Mouse (Mus musculus): ENCODE data around the gene Rrp1b.
"Not testable (repeated sequence)": the region's sequence is repeated elsewhere in the genome, so short reads cannot be mapped to it uniquely, and the experiment has no call there.

The Rrp1b gene

DNA sequence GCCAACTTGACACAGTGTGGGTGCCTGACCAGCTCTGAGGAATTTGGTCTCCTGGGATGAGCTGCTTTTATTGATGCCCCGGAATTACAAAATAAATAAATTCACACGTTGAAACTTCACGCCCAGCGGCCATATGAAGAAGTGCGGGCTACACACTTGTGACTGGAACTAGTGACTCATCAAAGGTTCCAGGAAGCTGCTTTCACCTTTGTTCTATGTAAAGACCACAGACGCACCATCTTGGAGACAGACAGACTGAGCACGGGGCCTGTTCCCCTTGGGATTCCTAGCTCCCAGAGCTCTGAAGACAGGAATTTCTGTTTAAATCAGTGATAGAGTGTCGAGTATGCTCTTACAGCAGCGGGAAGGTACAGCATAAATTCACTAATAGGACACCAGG, 31.6 kb downstream of the Rrp1b start:
- in situ Hi-C loops (cut with MboI; ENCODE audit: low pct_unique_long_range_greater_than_20kb in 1 of 2, low sequenced_read_pairs in 2 of 2, unreplicated experiment in 1 of 2) = no loop called here

DNA sequence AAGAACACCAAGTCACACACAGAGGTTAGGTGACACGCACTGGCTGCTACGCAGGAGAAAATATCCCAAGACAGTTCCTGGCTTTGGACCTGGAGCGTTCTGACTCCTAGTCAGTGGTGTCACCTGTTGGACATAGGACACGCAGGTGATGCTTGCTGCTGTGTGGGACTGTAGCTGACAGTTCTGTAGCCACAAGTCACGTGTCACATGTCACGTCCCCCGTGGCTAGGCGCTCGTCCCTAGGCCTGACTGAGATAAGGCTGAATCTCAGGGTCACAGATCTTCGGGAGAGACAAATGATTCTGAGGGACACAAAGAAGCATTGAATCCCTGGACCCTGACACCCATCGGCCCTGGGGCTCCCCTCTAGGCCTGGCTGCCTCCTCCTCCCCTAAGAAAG, 32.5 kb downstream of the Rrp1b start:
- in situ Hi-C loops (cut with MboI; ENCODE audit: low pct_unique_long_range_greater_than_20kb in 1 of 2, low sequenced_read_pairs in 2 of 2, unreplicated experiment in 1 of 2) = no loop called here

DNA sequence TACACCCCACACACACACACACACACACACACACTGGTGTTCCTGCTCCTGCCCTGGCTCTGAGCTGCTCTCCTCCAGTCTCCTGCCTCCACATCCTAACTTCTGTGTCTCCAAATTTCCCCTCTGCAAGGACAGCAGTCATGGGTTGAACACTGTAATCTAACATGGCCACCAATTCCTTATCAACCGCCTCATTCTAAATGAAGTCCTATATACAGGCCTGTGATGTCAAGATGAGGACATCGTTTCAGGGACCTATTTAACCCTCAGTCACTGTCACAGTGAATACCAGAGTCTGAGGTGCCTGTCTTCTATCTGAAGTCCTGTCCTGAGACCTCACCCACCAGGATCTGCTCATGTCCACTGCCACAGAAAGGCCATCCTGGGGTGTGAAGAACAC, 32.9 kb downstream of the Rrp1b start:
- in situ Hi-C loops (cut with MboI; ENCODE audit: low pct_unique_long_range_greater_than_20kb in 1 of 2, low sequenced_read_pairs in 2 of 2, unreplicated experiment in 1 of 2) = no loop called here

DNA sequence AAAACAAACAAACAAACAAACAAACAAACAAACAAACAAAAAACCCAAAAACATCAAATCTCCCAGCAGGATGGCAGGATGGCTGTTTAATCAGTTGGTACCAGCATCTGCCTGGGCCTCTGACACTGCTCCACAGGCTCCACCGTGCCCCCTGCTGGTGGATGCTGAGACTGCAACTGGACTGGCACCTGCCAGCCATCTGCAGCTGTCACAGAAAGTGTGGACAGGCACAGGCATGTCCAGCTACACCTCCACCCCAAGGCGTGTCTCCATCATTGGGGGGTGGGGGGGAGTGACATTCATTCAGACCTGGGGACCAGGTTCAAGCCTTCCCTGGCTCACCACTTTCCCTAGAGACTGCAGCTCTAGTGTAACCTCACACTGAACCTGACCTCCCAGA, 37.5 kb downstream of the Rrp1b start:
- in situ Hi-C loops (cut with MboI; ENCODE audit: low pct_unique_long_range_greater_than_20kb in 1 of 2, low sequenced_read_pairs in 2 of 2, unreplicated experiment in 1 of 2) = no loop called here

DNA sequence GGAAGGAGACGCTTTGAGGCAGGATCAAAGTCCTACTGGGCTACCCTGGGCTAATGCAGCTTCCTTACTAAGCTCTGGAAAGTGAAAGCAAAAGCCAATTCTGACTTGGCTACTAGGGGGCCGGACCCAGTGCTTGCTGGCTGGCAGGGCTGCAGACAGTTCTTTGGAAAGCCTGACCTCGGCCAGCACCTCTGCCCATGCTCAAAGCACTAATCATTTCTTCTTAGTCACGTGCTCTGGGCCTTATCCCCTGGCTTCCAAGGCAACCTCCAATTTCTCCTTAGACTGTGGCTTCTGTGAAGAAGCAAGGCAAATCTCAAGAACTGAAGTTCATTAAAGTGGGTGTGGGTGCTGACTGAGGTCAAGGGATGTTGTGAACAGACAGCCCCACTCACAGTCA, 38.8 kb downstream of the Rrp1b start:
- in situ Hi-C loops (cut with MboI; ENCODE audit: low pct_unique_long_range_greater_than_20kb in 1 of 2, low sequenced_read_pairs in 2 of 2, unreplicated experiment in 1 of 2) = no loop called here

DNA sequence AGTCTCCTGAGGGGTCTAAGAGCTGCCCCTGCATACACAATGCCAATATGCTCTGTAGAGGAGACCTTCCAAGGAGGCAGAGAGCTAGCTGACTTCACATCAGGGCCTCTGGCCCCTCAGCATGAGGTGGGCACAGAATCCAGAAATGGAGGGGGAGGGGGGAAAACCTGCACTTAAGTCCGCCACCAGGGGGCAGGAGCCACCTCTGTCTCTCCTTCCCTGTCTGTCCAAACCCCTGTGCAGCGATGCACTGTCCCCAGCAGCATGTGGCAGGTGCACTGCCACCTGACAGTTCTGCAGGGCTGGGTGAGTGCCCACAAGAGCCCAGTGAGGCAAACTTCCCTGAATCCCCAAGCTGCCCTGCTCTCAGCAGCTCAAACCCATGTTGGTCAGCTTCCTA, 39.3 kb downstream of the Rrp1b start:
- in situ Hi-C loops (cut with MboI; ENCODE audit: low pct_unique_long_range_greater_than_20kb in 1 of 2, low sequenced_read_pairs in 2 of 2, unreplicated experiment in 1 of 2) = no loop called here

DNA sequence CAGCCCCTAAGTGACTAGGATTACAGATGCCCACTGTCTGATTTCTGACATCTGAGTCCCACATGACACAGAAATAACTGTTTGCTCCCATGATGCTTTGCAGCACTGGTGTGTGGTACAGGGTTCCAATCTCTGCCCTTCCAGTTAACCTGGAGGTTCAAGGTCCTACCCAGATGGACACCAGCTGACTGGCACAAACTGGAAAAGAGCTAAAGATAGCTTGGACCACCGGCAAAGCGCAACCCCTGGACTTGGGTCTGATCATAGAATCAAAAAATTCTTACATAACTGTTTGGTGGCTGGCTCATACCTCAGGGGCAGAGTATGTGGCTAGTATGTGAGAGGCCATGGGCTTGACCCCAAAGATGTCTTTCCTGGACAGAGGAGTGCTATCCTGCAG, 47.5 kb downstream of the Rrp1b start:
- in situ Hi-C loops (cut with MboI; ENCODE audit: low pct_unique_long_range_greater_than_20kb in 1 of 2, low sequenced_read_pairs in 2 of 2, unreplicated experiment in 1 of 2) = no loop called here

DNA sequence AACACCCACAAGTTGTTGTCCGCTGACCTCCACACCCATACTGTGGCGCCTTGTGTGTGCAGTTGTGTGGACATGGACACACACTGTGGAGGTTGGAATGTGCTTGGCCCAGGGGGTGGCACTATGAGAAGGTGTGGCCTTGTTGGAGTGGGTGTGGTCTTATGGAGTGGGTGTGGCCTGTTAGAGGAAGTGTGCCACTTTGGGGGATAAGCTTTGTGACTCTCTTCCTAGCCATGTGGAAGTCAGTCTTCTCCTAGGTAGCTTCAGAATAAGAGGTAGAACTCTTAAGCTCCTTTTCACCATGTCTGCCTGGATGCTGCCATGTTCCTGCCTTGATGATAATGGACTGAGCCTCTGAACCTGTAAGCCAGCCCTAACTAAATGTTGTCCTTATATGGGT, 51.2 kb downstream of the Rrp1b start:
- in situ Hi-C loops (cut with MboI; ENCODE audit: low pct_unique_long_range_greater_than_20kb in 1 of 2, low sequenced_read_pairs in 2 of 2, unreplicated experiment in 1 of 2) = no loop called here

DNA sequence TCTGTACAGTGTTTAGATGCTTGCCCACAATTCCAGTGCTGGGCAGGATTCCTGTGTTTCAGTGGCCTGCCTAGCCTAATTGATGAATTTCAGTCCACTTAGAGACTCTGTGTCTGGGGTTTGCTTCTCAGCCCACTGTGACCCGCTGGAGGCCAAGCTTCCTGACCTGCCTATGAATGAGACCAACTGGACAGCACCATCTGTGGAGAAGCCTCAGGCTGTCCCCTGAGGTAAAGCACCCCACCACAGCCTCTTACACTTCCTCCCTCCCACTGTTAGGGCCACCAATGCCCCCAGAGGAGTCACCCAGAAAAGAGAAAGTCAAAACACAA, 55.1 kb downstream of the Rrp1b start:
- in situ Hi-C loops (cut with MboI; ENCODE audit: low pct_unique_long_range_greater_than_20kb in 1 of 2, low sequenced_read_pairs in 2 of 2, unreplicated experiment in 1 of 2) = no loop called here

DNA sequence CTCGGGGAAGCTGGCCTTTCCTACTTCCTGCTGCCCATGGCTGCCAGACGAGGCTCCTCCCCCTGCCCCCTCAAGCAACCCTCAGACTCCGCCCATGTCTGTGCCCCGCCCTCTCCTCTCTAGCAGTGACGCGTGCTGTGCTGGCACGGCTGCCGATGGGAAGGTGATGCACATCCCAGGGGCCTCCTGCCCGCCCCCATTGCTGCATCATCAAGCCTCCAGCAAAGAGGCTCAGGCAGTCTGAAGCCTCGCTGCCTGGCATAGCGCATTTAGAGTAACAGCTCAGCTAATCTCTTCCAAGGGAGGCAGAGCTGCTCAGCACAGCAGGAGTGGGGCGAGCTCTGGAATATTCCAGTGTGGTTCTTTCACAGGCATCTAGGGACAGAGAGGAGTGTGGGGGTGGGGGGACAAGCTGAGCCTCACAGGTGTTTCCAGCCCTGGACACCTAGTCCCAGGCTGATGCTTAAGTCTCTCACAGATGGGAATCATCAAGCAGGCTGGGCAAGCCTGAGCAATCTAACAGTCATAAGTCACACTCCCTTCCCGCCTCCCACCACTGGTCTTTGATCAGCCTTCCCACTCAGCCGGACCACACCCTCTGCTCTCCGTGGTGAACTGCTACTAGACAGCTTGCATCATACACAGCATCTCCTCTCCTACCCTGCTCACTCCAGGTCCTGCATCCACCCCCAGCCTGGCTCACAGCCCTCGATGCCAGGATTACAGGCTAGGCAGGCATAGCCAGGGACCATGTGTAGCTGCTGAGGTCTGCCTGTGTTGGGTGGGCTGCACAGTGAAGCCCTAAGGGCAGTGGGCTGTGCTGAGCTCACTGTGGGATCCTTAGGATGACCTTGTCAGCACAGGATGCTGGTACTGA, 55.7 kb downstream of the Rrp1b start:
- in situ Hi-C loops (cut with MboI; ENCODE audit: low pct_unique_long_range_greater_than_20kb in 1 of 2, low sequenced_read_pairs in 2 of 2, unreplicated experiment in 1 of 2) = not testable (repeated sequence)

DNA sequence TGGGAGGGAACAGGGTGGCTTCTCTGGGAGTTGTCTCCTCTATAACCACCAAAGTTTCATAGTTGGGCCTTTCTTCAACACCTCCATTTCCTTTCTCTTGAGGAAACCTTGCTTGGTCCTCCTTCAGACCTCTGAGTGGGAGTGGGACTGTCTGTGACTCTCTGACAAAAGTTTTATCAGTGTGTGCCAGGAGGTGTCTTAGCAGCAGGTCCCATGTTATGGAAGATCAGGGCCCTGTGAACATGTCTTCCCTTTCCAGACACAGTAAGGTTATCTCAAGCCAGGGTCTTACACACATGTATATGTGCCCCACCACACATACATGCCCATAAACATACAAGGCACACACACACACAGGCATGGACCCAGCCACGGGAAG, 56.3 kb downstream of the Rrp1b start:
- in situ Hi-C loops (cut with MboI; ENCODE audit: low pct_unique_long_range_greater_than_20kb in 1 of 2, low sequenced_read_pairs in 2 of 2, unreplicated experiment in 1 of 2) = no loop called here

DNA sequence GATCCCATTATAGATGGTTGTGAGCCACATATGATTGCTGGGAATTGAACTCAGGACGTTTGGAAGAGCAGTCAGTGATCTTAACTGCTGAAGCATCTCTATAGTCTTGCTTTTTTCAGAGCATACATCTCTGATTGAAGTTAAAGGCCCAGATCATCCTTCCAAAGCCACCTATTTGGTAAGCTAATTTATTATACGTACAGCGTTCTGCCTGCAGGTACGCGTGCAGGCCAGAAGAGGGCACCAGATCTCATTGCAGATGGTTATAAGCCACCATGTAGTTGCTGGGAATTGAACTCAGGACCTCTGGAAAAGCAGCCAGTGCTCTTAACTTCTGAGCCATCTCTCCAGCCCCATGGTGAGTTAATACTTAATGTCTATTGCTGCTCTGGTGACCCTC, 57.0 kb downstream of the Rrp1b start:
- in situ Hi-C loops (cut with MboI; ENCODE audit: low pct_unique_long_range_greater_than_20kb in 1 of 2, low sequenced_read_pairs in 2 of 2, unreplicated experiment in 1 of 2) = no loop called here

DNA sequence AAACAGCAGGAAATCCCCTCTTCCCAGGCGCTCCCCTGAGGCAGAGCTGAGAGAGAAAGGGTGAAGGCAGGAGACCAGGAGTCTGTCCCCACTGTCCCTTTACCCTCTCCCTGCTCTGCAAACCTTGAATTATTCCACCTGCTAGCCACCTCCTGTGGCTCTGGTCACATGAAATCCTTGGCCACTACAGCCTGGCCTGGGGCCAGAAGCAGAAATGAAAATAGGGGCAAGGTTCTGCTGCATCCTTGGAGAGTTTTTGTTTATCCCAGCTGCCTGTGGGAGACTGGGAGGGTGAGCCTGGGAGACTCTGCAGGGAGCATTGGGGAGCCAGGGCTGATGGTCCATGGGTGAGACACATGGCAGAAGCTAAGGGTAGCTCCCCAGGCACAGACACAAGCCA, 61.8 kb downstream of the Rrp1b start:
- in situ Hi-C loops (cut with MboI; ENCODE audit: low pct_unique_long_range_greater_than_20kb in 1 of 2, low sequenced_read_pairs in 2 of 2, unreplicated experiment in 1 of 2) = no loop called here

DNA sequence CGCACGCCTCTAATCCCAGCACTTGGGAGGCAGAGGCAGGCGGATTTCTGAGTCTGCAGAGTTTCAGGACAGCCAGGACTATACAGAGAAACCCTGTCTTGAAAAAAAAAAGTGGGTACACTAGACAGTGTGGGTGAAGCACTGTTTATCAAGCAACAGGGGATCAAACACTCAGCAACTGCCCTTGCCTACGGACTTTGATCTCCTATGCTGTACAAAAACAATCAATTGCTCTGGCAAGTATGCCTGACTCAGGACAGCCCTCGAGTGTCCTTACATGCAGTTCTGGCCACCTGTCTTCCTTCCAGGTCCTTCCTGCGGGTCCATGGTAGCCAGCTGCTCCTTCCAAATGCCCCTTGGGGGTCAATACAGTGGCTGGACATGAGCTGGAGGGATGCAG, 63.0 kb downstream of the Rrp1b start:
- in situ Hi-C loops (cut with MboI; ENCODE audit: low pct_unique_long_range_greater_than_20kb in 1 of 2, low sequenced_read_pairs in 2 of 2, unreplicated experiment in 1 of 2) = not testable (repeated sequence)

DNA sequence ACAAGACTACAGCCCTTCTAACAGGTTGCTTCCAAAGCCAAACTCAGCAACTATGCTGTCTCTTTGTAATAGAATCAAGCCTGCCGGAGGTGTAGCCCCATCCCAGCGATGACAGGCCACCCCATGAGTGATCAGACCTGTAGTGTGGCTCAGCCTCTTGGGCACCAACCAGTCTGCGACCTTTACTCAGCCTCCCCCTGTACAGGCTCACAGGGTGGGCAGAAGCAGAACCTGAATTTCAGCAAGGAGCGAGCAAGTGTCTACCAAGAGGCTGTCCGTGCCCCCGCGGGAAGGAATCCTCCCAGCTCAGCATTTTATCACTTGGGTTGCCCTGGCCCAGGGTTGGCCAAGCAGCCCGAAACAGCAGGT, 63.7 kb downstream of the Rrp1b start:
- in situ Hi-C loops (cut with MboI; ENCODE audit: low pct_unique_long_range_greater_than_20kb in 1 of 2, low sequenced_read_pairs in 2 of 2, unreplicated experiment in 1 of 2) = no loop called here

DNA sequence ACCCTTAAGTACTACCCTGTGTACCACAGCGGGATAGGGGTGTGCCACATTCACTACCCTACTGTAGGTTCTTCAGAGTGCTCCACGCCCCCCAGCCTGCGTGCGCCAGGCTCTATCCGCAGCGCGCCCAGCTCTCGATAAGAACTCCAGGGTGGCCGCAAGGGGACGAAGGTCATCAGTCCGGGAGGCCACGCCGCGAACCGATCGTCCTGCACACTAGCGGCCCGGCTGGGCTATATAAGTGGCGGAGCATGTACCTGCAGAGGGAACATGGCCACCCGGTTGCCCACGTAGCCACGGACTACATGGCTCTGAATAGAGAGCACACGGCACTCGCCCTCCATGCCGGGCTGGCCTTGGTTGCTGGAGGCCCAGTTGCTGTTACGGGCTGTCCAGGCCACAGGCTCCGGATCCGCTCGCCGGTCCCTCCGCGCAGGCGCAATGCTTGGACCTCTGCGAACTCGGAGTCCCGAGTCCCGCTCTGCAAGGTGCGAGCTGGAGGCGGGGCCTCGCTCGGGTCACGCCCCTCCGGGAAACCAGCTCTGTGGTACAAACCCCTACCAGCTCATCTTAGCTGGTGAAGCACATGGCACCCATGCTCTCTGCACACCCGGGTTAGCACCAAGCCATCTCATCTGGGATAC, 64.2 kb downstream of the Rrp1b start:
- in situ Hi-C loops (cut with MboI; ENCODE audit: low pct_unique_long_range_greater_than_20kb in 1 of 2, low sequenced_read_pairs in 2 of 2, unreplicated experiment in 1 of 2) = no loop called here

DNA sequence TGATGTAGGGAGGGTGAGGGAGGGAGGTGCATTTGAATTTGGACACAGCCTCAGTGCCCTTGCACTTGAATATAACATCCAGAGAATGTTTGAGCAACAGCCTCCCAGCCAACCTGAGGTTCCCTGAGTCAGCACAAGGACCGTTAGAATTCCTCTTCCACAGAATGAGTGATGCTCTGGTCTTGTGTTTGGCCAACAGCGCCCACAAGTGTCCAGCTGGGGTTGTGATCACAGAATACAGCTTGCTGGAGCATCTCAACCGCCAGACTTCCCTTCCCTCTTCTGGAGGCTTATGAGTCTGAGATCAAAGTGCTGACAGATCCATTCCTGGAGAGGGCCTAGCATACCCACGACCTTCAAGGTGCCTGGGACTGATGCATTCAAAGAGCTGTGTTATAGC, 67.2 kb downstream of the Rrp1b start:
- in situ Hi-C loops (cut with MboI; ENCODE audit: low pct_unique_long_range_greater_than_20kb in 1 of 2, low sequenced_read_pairs in 2 of 2, unreplicated experiment in 1 of 2) = no loop called here

DNA sequence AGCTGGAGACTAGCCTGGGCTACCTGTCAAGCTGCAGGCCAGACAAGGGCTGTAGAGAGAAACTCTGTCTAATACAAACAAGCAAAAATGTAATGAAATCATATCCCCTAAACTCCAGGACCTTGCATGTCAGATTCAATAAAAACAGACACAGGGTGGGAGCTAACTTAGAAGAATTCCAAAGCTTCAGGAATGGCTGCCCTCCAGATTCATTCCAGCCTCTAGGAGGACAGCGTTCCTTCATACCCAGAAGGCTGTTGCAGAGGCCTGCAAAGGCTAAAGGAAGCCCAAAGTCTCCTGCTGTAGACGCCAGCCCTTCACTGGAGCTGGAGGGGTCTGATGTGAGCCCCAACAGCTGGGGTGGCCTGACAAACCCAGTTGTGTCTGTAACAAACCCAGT, 70.5 kb downstream of the Rrp1b start:
- in situ Hi-C loops (cut with MboI; ENCODE audit: low pct_unique_long_range_greater_than_20kb in 1 of 2, low sequenced_read_pairs in 2 of 2, unreplicated experiment in 1 of 2) = no loop called here

DNA sequence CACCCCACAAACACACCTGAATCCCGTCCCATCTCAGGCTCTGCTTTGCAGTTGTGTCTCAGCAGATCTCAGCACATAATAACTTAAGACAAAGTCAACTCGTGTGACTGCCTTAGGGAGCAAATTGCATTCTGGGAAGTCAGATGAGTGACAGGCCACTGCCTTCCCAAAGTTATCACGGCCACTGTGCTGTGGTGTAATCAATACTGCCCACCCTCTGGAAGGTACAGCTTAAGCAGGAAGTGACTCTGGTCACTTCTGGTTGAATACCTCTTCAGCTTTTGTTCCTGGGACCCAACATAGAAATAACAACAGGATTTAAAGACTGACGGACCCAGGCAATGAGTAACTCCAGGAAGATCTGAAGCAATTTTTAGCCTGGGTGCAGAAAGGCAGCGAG, 72.0 kb downstream of the Rrp1b start:
- in situ Hi-C loops (cut with MboI; ENCODE audit: low pct_unique_long_range_greater_than_20kb in 1 of 2, low sequenced_read_pairs in 2 of 2, unreplicated experiment in 1 of 2) = no loop called here

DNA sequence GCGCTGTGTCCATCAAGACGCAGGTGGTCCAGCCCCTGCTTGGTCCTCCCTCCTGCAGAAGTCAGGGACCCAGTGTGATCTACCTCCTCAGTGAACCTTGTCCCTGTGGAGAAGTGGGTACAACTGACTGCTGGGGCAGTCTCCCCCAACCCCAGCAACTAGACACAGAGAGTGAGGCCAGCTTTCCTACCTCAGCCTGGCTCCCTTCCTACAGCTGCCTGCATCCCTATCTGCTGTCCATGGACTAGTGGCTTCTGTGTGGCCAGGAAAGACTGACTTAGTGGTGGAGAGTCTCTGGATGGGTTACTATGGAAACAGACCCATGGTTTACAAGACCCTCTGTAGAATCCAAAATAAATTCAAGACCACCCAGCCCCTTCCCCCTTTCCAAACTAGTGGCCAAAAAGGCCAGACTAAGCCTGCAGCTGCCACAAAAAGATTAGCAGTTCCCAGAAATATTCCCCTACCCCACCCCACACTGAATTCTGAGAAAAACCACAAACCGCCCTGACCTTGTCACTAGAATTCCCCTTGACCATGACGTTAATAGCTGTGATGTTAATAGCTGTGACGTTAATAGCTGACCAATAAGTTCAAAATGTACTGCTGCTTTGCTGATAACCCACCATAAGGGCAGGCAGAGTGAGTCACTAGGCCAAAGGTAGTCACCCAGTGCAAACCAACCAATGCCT, 72.6 kb downstream of the Rrp1b start:
- in situ Hi-C loops (cut with MboI; ENCODE audit: low pct_unique_long_range_greater_than_20kb in 1 of 2, low sequenced_read_pairs in 2 of 2, unreplicated experiment in 1 of 2) = not testable (repeated sequence)
